11 mouse cellular contexts compared by ENCODE assay signal in the genomic region with DNA sequence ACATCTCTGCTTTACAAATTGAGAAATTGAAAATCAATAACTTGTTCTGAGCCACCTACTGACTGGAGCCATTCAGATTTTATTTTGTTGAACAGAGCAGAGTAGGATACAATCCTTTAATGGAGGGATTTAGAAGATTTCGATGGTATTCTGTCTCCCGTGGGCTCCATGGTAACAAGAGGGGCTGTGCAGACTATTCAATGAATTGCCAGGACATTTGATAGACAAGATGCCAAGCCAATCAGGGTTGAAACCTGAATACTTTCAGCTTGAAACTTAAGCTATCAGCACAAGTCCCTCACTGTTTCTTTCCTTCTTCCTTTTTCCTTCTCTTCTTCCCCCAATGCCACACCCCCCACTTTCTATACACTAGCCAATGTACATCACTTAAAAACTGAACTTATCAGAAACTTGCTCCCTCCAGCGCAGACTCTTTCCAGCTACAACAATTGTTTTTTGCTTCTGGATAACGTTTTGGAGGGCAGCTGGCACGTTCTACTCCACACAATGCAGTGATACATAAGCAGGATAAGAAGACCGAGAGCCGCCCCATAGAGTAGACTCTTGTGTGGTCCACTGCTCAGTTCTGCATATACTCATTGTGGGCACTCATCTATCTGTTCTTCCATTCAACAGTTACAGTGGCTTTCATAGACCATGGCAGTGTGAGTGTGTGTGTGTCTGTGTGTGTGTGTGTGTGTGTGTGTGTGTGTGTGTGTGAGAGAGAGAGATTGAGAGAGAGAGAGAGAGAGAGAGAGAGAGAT.
A peak's percentile ranks its signal among the peaks of the same experiment; 100 is the strongest.
DNase-seq lines count a peak whose midpoint lies in the region; ATAC-seq lines count a peak whose summit lies in the region.
"Had no signal": no experiment of that assay in that cellular context is flagged by ENCODE, and none has a peak within 500 bp of the region (broad histone marks: within the 10 kb centered on the region; RNA-seq: fewer than 3 reads in every experiment).

No protein-coding gene starts in this region.

- DNase-seq in frontal cortex, adult 2 months (ENCODE audit: extremely low spot score in 1 of 2, low spot score in 1 of 2) = peak; percentile 10 to 59
- DNase-seq in brain, embryonic 18.5 days (ENCODE audit: low read depth, low spot score) = peak; percentile 52
- peak; percentile 56 to 66 for DNase-seq in layer of hippocampus, postnatal 10 days (ENCODE audit: low spot score in 2 of 2)
- peak; percentile 22 for DNase-seq in retina, postnatal 1 day
- no peak for DNase-seq in ovary, adult 18-20 months (ENCODE audit: low spot score)
- no peak for DNase-seq in heart, postnatal 4 days
- DNase-seq in ovary, postnatal 36 days (ENCODE audit: low spot score) = no peak
- DNase-seq: cerebellum, postnatal 25 days; heart, postnatal 10 days; kidney, adult 8-10 months had no signal

- ATAC-seq in frontal cortex, adult (ENCODE audit: low TSS enrichment) = no peak

Comparison
In these comparisons a context has a peak if more than half of its experiments do, and no peak if none do; other contexts are left out.
1. DNase-seq: peak in frontal cortex, adult 2 months (2 of 2), brain, embryonic 18.5 days (single experiment), layer of hippocampus, postnatal 10 days (2 of 2) and retina, postnatal 1 day (single experiment); none in ovary, adult 18-20 months (single experiment), heart, postnatal 4 days (single experiment) and ovary, postnatal 36 days (single experiment).